Mouse (Mus musculus) Patski (cell line): Measurements from ENCODE around the gene Tiam1. TPM values are rescaled to one million over a fixed set of nuclear protein-coding genes. Genes with fewer than 3 reads are reported as not detected.
"Not testable (repeated sequence)": the region's sequence is repeated elsewhere in the genome, so short reads cannot be mapped to it uniquely, and the experiment has no call there.

Experiments
- ATAC-seq: fragments of 100-300 bp; one replicate; pipeline ENCODE4 v1.8.0; 2021
- CTCF ChIA-PET: fragments of 350-600 bp; sonication (Branson Sonifier 250); formaldehyde crosslinking; loops from one replicate; lab custom pipeline; 2022; ENCODE audit warnings: inconsistent platforms; lab: Charles Lee
- POLR2A ChIA-PET: fragments of 350-600 bp; sonication (Branson Sonifier 250); formaldehyde crosslinking; loops from one replicate; lab custom pipeline; 2022; ENCODE audit warnings: antibody characterized with exemption, inconsistent platforms; lab: Charles Lee
- DNase-seq: peaks from one replicate; pipeline ENCODE4 v3.0.0-alpha.2; 2011; ENCODE audit warnings: low read depth, low spot score
- H3K27me3 ChIP-seq: fragments of 371-371 bp; one replicate; pipeline ENCODE4 v1.5.1; 2021
- CTCF ChIP-seq: fragments of 100-300 bp; IDR thresholded peaks from one replicate; pipeline ENCODE4 v1.5.1; 2021
- in situ Hi-C: fragments of 300-500 bp; cut with MboI; formaldehyde crosslinking; loops from 3 replicates; pipeline ENCODE4 v1.11.1; 2018; ENCODE audit warnings: low pct_unique_long_range_greater_than_20kb, mixed read lengths
- polyA plus RNA-seq: library from polyadenylated mRNA; unstranded; gene quantifications from one replicate; pipeline ENCODE4 v1.2.3, GENCODE M21; 2021

The Tiam1 gene
- polyA plus RNA-seq, 1 experiment from 2014 or later, result 10.8 TPM

DNA sequence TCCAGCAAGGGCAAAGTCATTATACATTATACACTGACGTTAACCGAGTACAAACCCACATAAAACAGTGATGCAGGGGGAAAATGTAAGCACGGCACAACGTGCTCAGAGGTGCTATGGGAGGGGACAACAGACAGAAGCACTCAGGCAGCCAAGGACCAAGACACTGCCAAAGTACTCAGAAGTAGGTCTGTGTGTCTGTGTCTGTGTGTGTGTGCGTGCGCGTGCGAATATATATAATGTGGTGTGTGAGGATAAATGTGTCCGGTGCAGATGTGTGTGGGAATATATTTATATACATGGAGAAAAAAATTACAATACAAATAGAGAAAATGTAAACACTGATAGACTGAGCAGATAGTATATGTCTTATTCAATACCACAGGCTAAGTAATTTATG, 50.6 kb downstream of the Tiam1 start:
- ATAC-seq (no peak), DNase-seq (no peak)
- ChIA-PET POLR2A (no interaction called here), CTCF (no interaction called here)
- in situ Hi-C loops, result no loop called here
- H3K27me3 ChIP-seq, result no peaks in the 10 kb centered on the region
- no peak for TF ChIP-seq CTCF

DNA sequence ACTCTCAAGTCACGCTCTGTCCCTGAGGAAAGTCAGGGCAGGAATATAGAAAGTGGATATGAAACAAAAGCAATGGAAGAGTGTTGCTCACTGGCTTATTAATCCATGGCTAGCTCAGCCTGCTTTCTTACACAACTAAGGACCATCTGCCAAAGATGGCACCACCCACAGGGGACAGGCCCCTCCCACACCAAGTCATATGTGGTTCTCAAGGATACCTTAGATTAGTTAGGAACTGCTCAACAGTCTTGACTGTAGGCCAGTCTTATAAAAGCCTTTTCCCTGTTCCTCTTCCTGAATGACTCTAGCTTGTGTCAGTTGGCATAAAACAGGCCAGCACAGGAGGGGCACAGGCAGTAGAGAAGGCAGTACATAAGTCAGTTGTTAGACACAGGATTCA, 51.7 kb downstream of the Tiam1 start:
- TF ChIP-seq CTCF, result no peak
- CTCF ChIA-PET, result interaction anchor here (1.8 kb wide), 1 partner anchor 9 kb away, joined by 7 read pairs; no protein-coding TSS in a partner anchor
- DNase-seq (no peak), ATAC-seq (no peak)
- POLR2A ChIA-PET, result no interaction called here
- no peaks in the 10 kb centered on the region for H3K27me3 ChIP-seq
- in situ Hi-C loops, result no loop called here

DNA sequence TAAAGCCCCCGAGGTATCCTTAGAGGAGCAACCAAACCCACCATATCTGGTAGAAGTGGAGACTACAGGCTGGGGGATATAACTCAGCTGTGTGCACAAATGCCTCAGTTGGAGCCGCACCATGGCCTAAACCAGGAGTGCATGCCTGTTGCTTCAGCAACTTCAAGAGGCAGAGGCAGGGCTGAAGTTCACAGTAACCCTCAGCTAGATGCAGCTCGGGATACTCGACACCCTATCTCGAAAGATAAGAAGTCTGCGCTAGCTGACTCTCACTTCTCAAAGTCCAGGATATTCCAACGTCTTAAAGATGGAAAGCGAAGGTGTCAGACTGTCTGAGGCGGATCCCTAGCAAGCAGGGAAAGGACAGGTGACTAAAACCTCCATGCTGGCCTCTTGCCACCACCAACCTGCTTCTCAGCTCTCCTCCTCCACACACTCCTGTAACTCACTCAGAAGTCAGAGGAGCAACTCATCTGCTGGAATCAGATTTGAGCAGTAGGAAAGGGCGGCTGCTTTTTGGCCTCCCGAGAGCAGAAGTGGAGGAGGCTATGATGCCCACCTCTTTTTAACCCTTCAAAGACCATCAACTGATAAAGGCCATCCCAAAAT, 52.4 kb downstream of the Tiam1 start:
- no peaks in the 10 kb centered on the region for H3K27me3 ChIP-seq
- TF ChIP-seq CTCF, result no peak
- POLR2A ChIA-PET, result no interaction called here
- no peak for DNase-seq
- CTCF ChIA-PET, result interaction anchor here (1.2 to 1.8 kb wide), 2 partner anchors 9 to 13 kb away, joined by 4 to 7 read pairs; no protein-coding TSS in a partner anchor
- in situ Hi-C loops, result no loop called here
- no peak for ATAC-seq

- ChIA-PET POLR2A (no interaction called here), CTCF (interaction anchor here (1.2 kb wide), 1 partner anchor 12 kb away, joined by 4 read pairs; no protein-coding TSS in a partner anchor)
- in situ Hi-C loops, result no loop called here
- H3K27me3 ChIP-seq, result no peaks in the 10 kb centered on the region
- DNase-seq (no peak), ATAC-seq (no peak)
- TF ChIP-seq CTCF, result no peak
These were observed 53.2 kb downstream of the Tiam1 start for GRCm38 (mm10) chr16:90090368-90090767.

DNA sequence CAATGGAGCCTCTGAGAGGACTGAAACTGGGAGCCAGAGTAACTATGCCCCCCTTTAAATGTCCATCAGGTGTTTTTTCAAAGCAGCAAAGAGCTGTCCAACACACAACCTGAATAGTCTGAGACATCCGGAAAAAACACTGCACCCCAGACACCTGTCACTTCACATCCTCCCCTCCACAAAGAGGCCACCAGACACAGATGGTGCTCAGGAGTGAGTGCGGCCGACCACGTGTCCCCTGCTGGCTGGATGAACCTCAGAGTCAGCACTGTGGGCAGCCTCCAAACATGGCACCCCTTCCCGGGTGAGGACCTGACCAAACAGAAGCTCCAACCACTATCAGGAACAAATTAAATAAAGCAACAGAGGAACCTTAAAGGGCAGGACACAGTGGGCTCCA, 56.3 kb downstream of the Tiam1 start:
- in situ Hi-C loops, result no loop called here
- no peaks in the 10 kb centered on the region for H3K27me3 ChIP-seq
- POLR2A ChIA-PET, result no interaction called here
- ATAC-seq (no peak), DNase-seq (no peak)
- CTCF ChIA-PET, result no interaction called here
- TF ChIP-seq CTCF, result no peak

- in situ Hi-C loops, result no loop called here
- TF ChIP-seq CTCF, result no peak
- no peak for DNase-seq
- ATAC-seq, result no peak
- no peaks in the 10 kb centered on the region for H3K27me3 ChIP-seq
- CTCF ChIA-PET, result no interaction called here
- POLR2A ChIA-PET, result interaction anchor here (0.8 kb wide), 1 partner anchor 57 kb away, joined by 7 read pairs; the partner anchor contains the start of gene Tiam1
These were observed 57.5 kb downstream of the Tiam1 start for GRCm38 (mm10) chr16:90086111-90086510.

GRCm38 (mm10) chr16:90085580-90085979, 58.0 kb downstream of the Tiam1 start:
- in situ Hi-C loops, result no loop called here
- ChIA-PET POLR2A (interaction anchor here (0.8 kb wide), 1 partner anchor 58 kb away, joined by 7 read pairs; the partner anchor contains the start of gene Tiam1), CTCF (no interaction called here)
- no peak for TF ChIP-seq CTCF
- no peak for ATAC-seq
- no peak for DNase-seq
- no peaks in the 10 kb centered on the region for H3K27me3 ChIP-seq

DNA sequence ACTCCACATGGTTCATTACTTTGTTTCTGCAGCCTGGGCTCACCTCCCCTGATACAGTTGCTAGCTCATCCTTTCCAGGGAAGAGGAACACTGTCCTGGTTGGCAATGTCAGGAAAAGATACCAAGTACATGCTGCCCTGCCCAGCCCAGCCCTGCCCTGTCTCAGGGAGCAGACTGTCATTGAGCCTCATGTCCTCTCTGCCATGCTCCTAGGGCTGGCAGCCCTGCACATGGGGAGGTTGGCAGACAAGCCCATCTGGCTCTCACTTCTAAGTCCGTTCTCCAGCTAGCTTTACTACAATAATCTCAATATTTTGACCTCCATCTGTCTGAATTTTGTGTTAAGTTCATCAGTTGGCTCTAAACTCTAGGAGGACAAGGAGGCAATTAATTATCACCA, 62.4 kb downstream of the Tiam1 start:
- ATAC-seq (no peak), DNase-seq (no peak)
- TF ChIP-seq CTCF, result no peak
- CTCF ChIA-PET, result no interaction called here
- POLR2A ChIA-PET, result no interaction called here
- in situ Hi-C loops, result no loop called here
- H3K27me3 ChIP-seq, result no peaks in the 10 kb centered on the region

DNA sequence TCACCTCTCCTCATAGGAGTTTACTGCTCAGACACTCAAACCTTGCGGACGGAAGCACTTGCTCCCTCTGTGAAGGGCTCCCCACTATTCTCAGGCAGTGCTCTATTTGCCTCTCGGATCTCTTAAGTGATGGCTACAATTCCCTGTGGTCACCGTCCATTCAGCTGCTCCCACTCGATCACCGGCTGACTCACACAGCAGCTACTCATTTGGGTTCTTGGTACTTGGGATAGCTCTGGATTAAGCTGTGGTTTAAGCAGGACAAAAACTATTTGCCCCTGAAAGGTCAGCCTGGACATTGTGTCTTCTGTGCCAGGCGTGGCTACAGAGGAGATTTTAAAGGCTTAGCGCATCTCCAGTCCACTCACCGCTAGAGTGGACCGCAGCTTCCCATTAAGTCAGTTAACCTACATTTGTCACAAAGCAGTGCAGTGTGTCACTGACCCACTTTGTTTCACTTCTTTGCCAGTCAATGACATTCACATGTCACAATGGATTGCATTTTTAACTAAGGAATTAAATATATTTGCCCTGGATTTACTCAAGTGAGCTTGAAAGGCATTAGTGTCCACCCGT, 64.7 kb downstream of the Tiam1 start:
- POLR2A ChIA-PET, result interaction anchor here (0.6 kb wide), 2 partner anchors 19 to 917 kb away, joined by 3 read pairs; no protein-coding TSS in a partner anchor
- CTCF ChIA-PET, result interaction anchor here (0.8 to 1.8 kb wide), 4 partner anchors 12 to 89 kb away, joined by 3 to 6 read pairs (median 4); no protein-coding TSS in a partner anchor
- ATAC-seq, result peak; percentile 97
- peak; percentile 93 for DNase-seq
- no peaks in the 10 kb centered on the region for H3K27me3 ChIP-seq
- TF ChIP-seq CTCF, result no peak
- in situ Hi-C loops, result no loop called here

DNA sequence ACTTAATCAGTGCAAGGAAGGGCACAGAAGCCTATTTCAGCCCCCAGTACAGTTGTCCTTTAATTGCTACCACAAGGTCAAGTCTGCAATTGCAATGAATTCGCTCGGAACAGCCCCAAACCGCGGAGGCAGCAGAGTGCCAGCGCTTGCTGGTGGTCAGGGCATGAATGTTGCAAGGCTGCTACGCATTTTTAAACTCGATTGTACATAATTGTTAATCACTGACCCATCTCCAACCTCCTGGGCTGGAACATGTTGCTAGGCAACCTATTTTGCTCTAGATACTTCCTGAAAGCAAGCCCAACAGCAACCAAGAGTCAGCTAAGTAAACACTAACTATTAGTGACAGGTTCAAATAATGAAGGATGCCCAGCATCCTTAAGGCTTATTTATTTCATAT, 70.1 kb downstream of the Tiam1 start:
- DNase-seq, result peak; percentile 79
- in situ Hi-C loops, result loop anchor here (5.0 kb wide), 2 partner anchors 116 to 231 kb away; no protein-coding TSS in a partner anchor
- ATAC-seq, result peak; percentile 94
- no peak for TF ChIP-seq CTCF
- H3K27me3 ChIP-seq, result no peaks in the 10 kb centered on the region
- POLR2A ChIA-PET, result no interaction called here
- CTCF ChIA-PET, result no interaction called here

DNA sequence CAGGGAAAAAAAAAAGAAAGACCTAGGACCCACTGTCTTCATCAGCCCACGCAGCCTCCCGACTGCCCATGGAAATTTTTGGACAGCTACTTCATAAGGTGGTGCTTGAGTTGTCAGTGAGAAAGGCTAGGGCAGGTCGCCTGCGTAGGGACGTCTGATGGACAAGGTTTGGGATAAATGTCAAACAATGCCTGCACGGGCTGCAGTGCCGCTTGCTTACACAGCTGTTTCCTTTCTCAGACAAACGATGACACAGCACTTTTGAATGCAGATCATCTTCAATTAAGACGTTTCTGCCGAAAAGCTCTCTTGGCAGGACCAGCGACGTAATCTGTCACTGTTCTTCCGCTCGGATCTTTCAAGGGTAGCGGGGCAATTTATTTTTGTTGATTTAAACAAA, 70.9 kb downstream of the Tiam1 start:
- DNase-seq, result no peak
- H3K27me3 ChIP-seq, result no peaks in the 10 kb centered on the region
- POLR2A ChIA-PET, result no interaction called here
- CTCF ChIA-PET, result no interaction called here
- ATAC-seq, result peak; percentile 51
- in situ Hi-C loops, result loop anchor here (5.0 kb wide), 2 partner anchors 115 to 230 kb away; no protein-coding TSS in a partner anchor
- TF ChIP-seq CTCF, result no peak

DNA sequence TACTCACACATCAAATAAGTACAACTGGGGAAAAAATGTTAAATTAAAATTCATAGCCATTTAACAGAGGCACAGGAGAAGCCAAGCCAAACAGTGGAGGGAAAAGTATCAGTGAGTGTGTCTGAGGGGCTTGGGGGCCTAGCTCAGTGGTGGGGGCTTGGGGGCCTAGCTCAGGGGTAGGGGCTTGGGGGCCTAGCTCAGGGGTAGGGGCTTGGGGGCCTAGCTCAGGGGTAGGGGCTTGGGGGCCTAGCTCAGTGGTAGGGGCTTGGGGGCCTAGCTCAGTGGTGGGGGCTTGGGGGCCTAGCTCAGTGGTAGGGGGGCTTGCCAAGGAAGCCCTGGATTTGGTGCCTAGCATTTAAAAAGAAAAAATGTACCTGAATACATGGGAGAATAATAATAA, 72.4 kb downstream of the Tiam1 start:
- CTCF ChIA-PET, ATAC-seq, POLR2A ChIA-PET, DNase-seq, H3K27me3 ChIP-seq: not testable (repeated sequence)
- in situ Hi-C loops, result loop anchor here (5.0 kb wide), 2 partner anchors 114 to 229 kb away; no protein-coding TSS in a partner anchor
